Mouse (Mus musculus) layer of hippocampus, adult 8-10 months (tissue): Measurements from ENCODE around the gene Ttc30b. TPM values are rescaled to one million over a fixed set of nuclear protein-coding genes. Genes with fewer than 3 reads are reported as not detected.
"Not testable (repeated sequence)": the region's sequence is repeated elsewhere in the genome, so short reads cannot be mapped to it uniquely, and the experiment has no call there.

Experiments used
- DNase-seq, 2 experiments: peaks; one replicate each; pipeline ENCODE4 v3.0.0; 2022; ENCODE audit warnings: low spot score in 2 of 2
- total RNA-seq, 4 experiments: library from RNA; stranded (reverse); gene quantifications; 2 replicates each; pipeline ENCODE4 v1.2.4; 2022

The Ttc30b gene
- total RNA-seq, 4 experiments from 2014 or later = 12.5 to 14.6 (median 13.5) TPM

GRCm38 (mm10) chr2:75953320-75953719, 14.9 kb upstream of the Ttc30b start:
- DNase-seq = no peak

- DNase-seq = no peak
These were observed 12.3 kb upstream of the Ttc30b start for GRCm38 (mm10) chr2:75950685-75951084.

DNA sequence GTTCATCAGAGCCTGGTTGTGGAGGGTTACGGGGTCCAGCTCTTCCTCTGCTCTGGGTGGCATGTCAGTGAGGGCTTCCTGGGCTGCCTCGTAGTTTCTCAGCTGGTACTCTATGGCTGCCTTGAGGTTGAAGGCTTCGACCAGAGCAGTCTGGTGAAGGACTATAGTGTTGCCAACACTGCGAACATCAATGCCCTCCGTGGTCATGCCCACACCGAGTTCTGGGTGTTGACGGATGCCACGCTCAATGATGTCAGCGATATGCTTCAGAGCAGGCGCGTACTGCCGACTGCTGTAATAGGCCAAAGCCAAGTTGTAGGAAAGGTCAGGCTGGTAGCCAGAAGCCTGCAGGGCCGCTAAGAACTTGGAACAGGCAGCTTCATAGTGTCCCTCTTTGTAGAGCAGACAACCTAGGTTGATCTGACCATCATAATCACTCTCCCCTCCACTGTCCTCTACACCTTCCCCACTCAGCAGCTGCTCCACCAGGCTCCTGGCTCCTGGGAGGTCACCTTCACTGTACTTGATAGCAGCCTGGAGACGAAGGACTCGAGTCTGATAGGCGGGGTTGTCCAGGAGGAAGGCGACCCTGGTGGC, 767 bp downstream of the Ttc30b start:
- not testable (repeated sequence) for DNase-seq

GRCm38 (mm10) chr2:75936685-75937084, 1.7 kb downstream of the Ttc30b start:
- DNase-seq = not testable (repeated sequence)

GRCm38 (mm10) chr2:75933541-75933940, 4.8 kb downstream of the Ttc30b start:
- no peak for DNase-seq

- no peak for DNase-seq
These were observed 7.4 kb downstream of the Ttc30b start for GRCm38 (mm10) chr2:75930941-75931340.

- DNase-seq = no peak
These were observed 8.5 kb downstream of the Ttc30b start for GRCm38 (mm10) chr2:75929786-75930444.

- DNase-seq = no peak
These were observed 9.2 kb downstream of the Ttc30b start for GRCm38 (mm10) chr2:75929141-75929540.

DNA sequence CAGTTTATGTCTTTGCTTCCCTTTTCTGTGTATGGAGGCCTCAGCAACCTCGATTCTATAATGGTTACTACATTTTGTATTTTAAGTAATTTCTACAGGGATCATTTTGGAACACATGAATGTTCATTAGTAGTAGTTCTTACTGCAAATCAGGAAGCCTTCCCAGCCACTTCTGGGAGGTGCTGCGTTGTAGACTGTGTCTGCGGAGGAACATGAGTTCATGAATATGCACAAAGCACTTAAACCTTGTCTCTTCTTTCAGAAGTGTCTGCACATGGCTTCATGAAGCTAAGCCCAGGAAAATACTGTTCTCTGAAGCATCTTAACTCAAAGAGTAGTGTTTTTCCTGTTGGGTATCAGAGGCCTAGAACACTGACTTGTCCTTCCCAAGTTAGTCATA, 10.4 kb downstream of the Ttc30b start:
- no peak for DNase-seq

GRCm38 (mm10) chr2:75926061-75926460, 12.3 kb downstream of the Ttc30b start:
- DNase-seq = no peak

GRCm38 (mm10) chr2:75923807-75924340, 14.5 kb downstream of the Ttc30b start:
- DNase-seq = no peak

DNA sequence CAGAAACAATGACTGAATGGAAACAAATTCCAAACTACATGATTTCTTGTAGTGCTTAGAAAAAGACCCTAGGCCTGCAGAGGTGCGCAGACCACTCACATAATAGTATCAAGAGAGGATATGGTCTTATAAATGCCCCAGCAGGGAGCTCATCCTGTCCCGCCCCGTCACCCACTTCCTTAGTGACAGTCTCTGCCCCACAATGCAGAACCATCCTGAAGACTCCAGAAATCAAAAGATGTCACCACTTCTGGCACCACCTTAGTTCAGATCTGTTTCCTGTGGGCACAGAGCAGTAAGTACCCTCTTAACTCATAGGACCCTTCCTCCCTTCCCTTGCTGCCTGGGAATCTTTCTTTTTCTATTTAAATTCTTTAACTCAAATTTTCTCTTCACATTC, 23.3 kb downstream of the Ttc30b start:
- no peak for DNase-seq

DNA sequence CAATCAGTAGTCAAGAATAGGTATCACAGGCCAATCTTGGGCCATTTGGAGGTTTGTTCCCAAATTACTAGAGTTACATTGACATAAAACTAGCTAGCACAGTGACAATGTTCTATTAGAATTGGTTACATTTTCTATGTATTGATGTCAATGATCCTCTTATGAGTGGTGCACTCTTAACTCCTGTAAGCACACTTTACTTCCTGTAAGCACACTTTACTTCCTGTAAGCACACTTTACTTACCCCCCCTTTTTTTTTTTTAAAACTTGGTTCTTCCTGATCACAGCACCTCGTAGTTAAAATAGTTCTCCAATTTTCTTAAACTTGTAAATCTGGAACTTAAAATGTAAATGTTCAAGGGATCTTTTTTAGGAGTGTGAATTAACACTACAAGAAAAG, 31.2 kb downstream of the Ttc30b start:
- no peak for DNase-seq

- no peak for DNase-seq
These were observed 36.5 kb downstream of the Ttc30b start for GRCm38 (mm10) chr2:75901869-75902268.

- no peak for DNase-seq
These were observed 38.1 kb downstream of the Ttc30b start for GRCm38 (mm10) chr2:75900281-75900680.

DNA sequence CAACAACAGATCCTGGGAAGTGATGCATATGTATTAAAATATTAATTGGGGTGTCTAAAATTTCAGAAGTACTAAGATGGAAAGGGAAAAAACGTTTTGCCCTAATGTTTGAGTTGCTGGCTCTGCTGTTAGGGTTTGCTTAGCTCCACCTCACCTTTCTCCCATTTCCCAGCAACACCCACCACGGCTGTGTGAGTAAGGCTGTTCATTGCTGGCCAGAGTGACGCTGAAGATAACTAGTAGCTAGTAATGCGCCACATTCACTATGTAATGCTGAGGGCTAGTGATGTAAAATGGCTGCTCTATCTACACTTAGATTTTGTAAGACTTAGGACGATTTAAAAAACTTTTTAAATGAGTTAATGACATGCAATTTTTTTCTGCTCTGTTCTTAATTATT, 42.7 kb downstream of the Ttc30b start:
- DNase-seq = no peak

- DNase-seq = no peak
These were observed 46.4 kb downstream of the Ttc30b start for GRCm38 (mm10) chr2:75891981-75892380.

Other genes starting within 250 kb of the Ttc30b start
- 10 to 100 TPM; 14.1 to 29.2 (median 20.6) TPM for gene Nfe2l2, start 233.9 kb downstream of the Ttc30b start, total RNA-seq
- gene Agps, start 106.4 kb downstream of the Ttc30b start, total RNA-seq = 10 to 100 TPM; 35.6 to 42.7 (median 37.3) TPM
- under 1 TPM in 2 of 4 experiments, not detected in 2; 0.25 to 0.43 TPM for gene Ttc30a2, start 39.6 kb upstream of the Ttc30b start, total RNA-seq
- gene Ttc30a1, start 43.4 kb upstream of the Ttc30b start, total RNA-seq = 1 to 10 TPM; 2.4 to 4.2 (median 3.5) TPM